Mouse (Mus musculus) hindbrain, embryonic 10.5 days (tissue): ENCODE results near the gene Klrb1c. TPM values are rescaled to one million over a fixed set of nuclear protein-coding genes. Genes with fewer than 3 reads are reported as not detected.
A peak's percentile ranks its signal among the peaks of the same experiment; 100 is the strongest.
"Not testable (repeated sequence)": the region's sequence is repeated elsewhere in the genome, so short reads cannot be mapped to it uniquely, and the experiment has no call there.

Source experiments
- DNase-seq: peaks from one replicate; pipeline ENCODE4 v3.0.0-alpha.2; 2017; ENCODE audit warnings: low spot score
- H3K27ac ChIP-seq: fragments of 300-500 bp; sonication (generic); 2 replicates; pipeline ENCODE4 v1.5.1; 2016; ENCODE audit warnings: mild to moderate bottlenecking, moderate library complexity
- H3K27me3 ChIP-seq: fragments of 300-500 bp; sonication (generic); 2 replicates; pipeline ENCODE4 v1.6.1; 2016; ENCODE audit warnings: mild to moderate bottlenecking; ENCODE audit not compliant: poor library complexity, insufficient read depth, severe bottlenecking
- H3K36me3 ChIP-seq: fragments of 300-500 bp; sonication (generic); 2 replicates; pipeline ENCODE4 v1.6.1; 2016; ENCODE audit warnings: mild to moderate bottlenecking, moderate library complexity
- H3K4me1 ChIP-seq: fragments of 300-500 bp; sonication (generic); replicated peaks from 2 replicates; pipeline ENCODE4 v1.6.1; 2016; ENCODE audit warnings: mild to moderate bottlenecking
- H3K4me3 ChIP-seq: fragments of 300-500 bp; sonication (generic); 2 replicates; pipeline ENCODE4 v1.5.1; 2016; ENCODE audit warnings: mild to moderate bottlenecking, moderate library complexity
- H3K9me3 ChIP-seq: fragments of 300-500 bp; sonication (generic); 2 replicates; pipeline ENCODE4 v1.6.1; 2016; ENCODE audit warnings: mild to moderate bottlenecking, moderate library complexity
- WGBS: fragments of 180-500 bp; shearing (Covaris S2); methylation state at CpG from one replicate; pipeline ENCODE4 v1.1.7; 2016; 5-methylcytosine and 5-hydroxymethylcytosine counted together
- polyA plus RNA-seq: library from polyadenylated mRNA; unstranded; fragments of >200 nt; fragmentation: Nextera tagmentation; extraction: Ambion mirVana; gene quantifications from 2 replicates; pipeline ENCODE4 v1.2.1, GENCODE M21; 2016

The Klrb1c gene
- polyA plus RNA-seq, 1 experiment from 2014 or later, result not detected

DNA sequence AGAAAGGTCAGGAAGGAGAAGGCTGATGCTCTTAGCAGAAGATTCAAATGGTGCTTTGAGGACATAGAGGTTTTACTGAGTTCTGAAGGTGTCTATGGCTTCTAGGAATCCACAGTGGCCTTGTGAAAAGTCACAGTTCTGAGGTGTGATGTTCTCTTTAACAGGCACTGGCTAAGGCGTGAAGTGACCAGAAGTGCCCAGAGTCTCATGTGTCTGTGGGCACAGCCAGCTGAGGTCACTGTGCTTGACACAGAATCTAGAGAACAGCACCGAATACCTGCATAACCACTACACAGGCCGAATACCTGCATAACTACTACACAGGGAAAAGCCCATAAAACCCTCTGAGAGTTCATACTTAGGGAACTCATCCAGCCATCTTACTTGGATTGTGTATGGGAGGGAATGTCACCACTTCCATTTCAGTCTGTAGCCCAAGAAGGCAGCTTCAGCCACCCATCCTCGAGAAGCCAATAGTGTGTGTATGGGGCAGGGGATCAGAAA is 1.5 kb upstream of the Klrb1c start:
- H3K36me3 ChIP-seq, H3K27ac ChIP-seq, DNase-seq, H3K27me3 ChIP-seq, H3K4me1 ChIP-seq, H3K9me3 ChIP-seq, H3K4me3 ChIP-seq: not testable (repeated sequence)
- WGBS, result 89% methylated on average over 4 of the region's 4 CpGs

DNA sequence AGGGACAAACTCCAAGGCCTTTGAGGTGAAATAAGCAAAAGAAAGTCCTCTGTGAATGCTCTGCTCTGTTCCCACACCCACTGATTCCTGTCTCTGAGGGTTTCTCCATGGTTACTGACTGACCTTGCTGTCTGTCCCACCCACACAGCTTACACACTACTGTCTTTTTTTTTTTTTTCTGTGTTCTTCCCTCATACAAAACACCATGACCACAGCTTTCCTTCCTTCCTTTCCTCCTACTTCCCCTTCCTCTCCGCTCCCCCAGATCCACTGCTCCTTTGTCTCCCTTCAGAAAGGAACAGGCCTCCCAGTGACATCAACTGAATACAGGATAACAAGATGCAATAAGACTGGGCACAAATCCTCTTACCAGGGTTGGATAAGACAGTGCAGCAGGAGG is 498 bp downstream of the Klrb1c start:
- H3K27me3 ChIP-seq, result no peaks in the 10 kb centered on the region
- 87% methylated on average over 1 of the region's 1 CpGs for WGBS
- no peaks in the 10 kb centered on the region for H3K36me3 ChIP-seq
- H3K4me3 ChIP-seq, result no peak overlapping the region
- no peaks in the 10 kb centered on the region for H3K9me3 ChIP-seq
- no peak overlapping the region for H3K27ac ChIP-seq
- DNase-seq, result no peak
- no peaks in the 10 kb centered on the region for H3K4me1 ChIP-seq

DNA sequence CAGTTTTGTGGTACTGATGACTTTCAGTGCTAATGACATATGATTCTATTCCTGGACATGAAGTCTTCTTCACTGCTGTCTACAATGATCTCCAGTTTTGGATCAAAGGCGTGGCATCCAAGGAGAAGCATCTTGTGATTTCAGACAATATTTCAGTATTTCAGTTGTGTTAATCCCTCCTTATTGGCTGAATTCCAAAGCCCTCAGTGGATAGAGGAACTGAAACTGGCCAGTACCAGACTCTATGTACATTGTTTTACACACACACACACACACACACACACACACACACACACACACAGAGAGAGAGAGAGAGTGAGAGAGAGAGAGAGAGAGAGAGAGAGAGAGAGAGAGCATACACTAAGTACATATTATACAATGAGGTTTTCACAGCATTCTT is 2.6 kb downstream of the Klrb1c start:
- not testable (repeated sequence) for H3K27ac ChIP-seq, H3K4me1 ChIP-seq, H3K9me3 ChIP-seq, H3K4me3 ChIP-seq, DNase-seq, H3K27me3 ChIP-seq, H3K36me3 ChIP-seq
- WGBS, result 91% methylated on average over 1 of the region's 1 CpGs

DNA sequence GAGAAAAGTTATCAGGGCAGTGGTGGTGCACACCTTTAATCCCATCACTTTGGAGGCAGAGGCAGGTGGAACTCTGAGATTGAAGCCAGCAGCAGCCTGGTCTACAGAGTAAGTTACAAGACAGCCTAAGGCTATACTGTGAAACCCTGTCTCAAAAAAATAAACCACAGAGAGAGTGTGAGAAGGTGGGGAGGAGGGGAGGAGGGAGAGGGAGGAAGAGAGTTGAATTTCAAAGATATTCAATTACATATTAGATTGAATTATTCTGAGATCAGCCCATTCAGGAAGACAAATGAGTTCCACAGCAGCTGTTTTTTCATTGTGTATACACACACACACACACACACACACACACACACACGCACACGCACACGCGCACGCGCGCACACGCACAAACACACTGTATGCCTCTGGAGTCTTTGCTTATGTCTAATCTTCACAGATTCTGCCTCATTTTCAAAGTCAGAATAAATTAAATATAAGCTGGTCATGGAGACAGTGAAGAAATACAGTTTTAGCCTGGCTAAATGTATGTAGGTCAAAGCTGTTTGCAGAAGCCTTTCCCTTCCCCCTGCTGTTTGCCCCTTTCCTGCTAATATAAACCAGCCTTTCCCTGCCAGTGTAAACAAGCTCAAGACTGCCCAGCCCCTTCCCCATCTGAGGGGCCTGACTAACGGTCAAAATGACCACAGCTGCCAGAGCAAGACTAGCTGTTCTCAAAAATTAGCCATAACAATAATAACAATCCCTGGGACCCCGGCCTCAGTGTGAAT is 19.3 kb downstream of the Klrb1c start:
- H3K9me3 ChIP-seq, result peaks cover 12% of the 10 kb centered on the region
- peak; percentile 33 for DNase-seq
- no peak overlapping the region for H3K27ac ChIP-seq
- no peak overlapping the region for H3K4me3 ChIP-seq
- 72% methylated on average over 10 of the region's 10 CpGs for WGBS
- H3K27me3 ChIP-seq, result no peaks in the 10 kb centered on the region
- no peaks in the 10 kb centered on the region for H3K36me3 ChIP-seq
- H3K4me1 ChIP-seq, result peaks cover 7% of the 10 kb centered on the region; the same call in 1 of the 2 replicates

DNA sequence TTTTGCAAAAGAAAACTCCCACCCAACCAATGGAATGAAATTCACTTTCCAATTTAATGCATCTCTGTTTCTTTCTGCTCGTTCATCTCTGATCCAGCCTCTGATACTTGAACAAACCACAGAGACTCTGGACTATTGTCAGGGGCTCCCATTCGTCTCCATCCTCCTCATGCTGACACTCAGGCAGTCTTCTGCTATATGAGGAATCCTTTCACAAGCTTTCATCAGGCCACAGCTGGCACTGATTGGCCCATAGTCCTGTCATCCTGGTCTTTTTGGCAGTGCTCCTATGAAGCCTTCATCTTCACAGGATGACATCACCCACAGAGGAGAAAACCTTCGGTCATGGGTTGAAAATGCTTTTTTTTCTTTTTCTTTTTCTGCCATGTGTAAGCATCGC is 21.0 kb downstream of the Klrb1c start:
- DNase-seq, result no peak
- Histone ChIP-seq H3K9me3 (peaks cover 1% of the 10 kb centered on the region), H3K36me3 (no peaks in the 10 kb centered on the region), H3K4me1 (peaks cover 14% of the 10 kb centered on the region; the same call in 1 of the 2 replicates), H3K4me3 (no peak overlapping the region), H3K27me3 (no peaks in the 10 kb centered on the region), H3K27ac (no peak overlapping the region)
- 83% methylated on average over 4 of the region's 4 CpGs for WGBS

DNA sequence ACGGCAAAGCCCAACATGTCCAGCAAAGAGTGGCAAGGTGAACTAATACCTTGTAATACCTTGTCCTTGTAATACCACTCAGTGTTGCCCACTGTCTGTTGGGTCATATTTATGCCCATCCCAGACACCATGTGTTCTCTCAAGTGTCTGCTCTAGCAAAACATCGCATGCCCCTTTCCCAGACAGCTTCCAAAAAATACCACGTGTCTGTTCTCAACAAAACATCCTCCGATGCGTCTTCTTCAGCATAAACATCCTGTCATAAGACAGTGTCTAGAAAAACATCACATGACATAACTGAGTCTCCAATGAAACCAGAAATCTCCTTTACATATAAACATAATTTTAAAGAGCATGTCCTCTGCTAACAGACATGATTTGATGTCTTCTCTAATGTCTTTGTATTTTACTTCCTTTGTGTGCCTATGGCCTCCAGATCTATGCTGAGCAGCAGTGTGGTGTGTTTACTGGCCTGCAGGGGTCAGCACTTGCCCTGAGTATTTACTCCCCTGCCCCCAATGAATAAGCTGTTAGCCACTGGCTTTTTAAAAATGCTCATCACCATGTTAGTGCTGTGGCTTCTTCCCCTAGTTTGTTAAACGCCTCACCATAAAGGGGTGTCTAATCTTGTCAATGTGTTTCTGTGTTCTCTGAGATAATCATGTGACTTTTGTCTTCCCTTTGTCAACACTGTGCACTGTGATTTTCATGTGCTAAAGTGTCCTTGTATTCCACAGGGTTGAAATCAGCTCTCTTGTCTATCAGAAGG is 22.3 kb downstream of the Klrb1c start:
- peaks cover 15% of the 10 kb centered on the region; the same call in 1 of the 2 replicates for H3K4me1 ChIP-seq
- H3K27ac ChIP-seq, result peak overlapping the region; percentile 50
- not testable (repeated sequence) for H3K9me3 ChIP-seq, H3K27me3 ChIP-seq, H3K36me3 ChIP-seq, H3K4me3 ChIP-seq
- peak; percentile 50 for DNase-seq
- 67% methylated on average over 6 of the region's 6 CpGs for WGBS

DNA sequence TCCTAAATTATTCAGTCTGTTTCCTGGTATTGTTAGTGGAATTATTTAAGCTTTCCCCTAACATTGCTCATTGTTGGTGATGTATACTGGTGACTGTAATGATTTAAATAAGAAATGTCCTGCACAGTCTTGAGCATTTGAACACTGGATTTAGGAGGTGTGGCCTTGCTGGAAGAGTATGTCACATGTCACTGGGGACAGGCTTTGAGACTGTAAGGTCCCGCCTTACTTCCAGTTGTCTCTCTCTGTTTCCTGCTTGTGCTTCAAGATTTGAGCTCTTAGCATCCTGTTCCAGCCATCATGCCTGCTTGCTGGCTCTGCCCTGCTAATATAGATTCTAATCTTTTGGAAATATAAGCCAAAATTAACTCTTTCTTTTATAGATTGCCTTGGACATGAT is 23.8 kb downstream of the Klrb1c start:
- H3K9me3 ChIP-seq, result no peaks in the 10 kb centered on the region
- WGBS, result 80% methylated on average over 1 of the region's 1 CpGs
- H3K27ac ChIP-seq, result no peak overlapping the region
- no peaks in the 10 kb centered on the region for H3K27me3 ChIP-seq
- no peak overlapping the region for H3K4me3 ChIP-seq
- H3K4me1 ChIP-seq, result peaks cover 17% of the 10 kb centered on the region; the same call in 1 of the 2 replicates
- no peaks in the 10 kb centered on the region for H3K36me3 ChIP-seq
- DNase-seq, result no peak

DNA sequence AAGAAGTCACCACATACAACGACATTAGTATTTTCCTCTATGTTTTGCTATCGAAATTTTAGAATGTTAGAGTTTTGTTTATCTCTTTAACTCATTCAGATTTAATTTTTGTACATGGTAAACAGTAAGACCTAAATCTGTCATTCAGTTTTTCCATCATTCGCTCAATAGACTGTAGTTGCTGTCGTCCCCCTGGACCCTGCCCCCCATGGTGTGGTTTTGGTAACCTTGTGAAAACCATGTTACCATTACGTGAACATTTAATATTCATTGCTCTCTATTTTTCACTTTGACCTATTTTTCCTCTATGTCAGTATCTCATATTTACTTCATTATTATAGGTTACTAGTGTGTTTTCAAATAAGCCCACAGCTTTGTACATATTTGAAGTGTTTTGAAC is 24.4 kb downstream of the Klrb1c start:
- Histone ChIP-seq H3K9me3 (no peaks in the 10 kb centered on the region), H3K36me3 (no peaks in the 10 kb centered on the region), H3K27ac (peak overlapping the region; percentile 56; the same call in 1 of the 2 replicates), H3K4me3 (peak overlapping the region; percentile 61), H3K4me1 (peaks cover 15% of the 10 kb centered on the region; the same call in 1 of the 2 replicates), H3K27me3 (no peaks in the 10 kb centered on the region)
- DNase-seq, result no peak
- 22% methylated on average over 5 of the region's 5 CpGs for WGBS

DNA sequence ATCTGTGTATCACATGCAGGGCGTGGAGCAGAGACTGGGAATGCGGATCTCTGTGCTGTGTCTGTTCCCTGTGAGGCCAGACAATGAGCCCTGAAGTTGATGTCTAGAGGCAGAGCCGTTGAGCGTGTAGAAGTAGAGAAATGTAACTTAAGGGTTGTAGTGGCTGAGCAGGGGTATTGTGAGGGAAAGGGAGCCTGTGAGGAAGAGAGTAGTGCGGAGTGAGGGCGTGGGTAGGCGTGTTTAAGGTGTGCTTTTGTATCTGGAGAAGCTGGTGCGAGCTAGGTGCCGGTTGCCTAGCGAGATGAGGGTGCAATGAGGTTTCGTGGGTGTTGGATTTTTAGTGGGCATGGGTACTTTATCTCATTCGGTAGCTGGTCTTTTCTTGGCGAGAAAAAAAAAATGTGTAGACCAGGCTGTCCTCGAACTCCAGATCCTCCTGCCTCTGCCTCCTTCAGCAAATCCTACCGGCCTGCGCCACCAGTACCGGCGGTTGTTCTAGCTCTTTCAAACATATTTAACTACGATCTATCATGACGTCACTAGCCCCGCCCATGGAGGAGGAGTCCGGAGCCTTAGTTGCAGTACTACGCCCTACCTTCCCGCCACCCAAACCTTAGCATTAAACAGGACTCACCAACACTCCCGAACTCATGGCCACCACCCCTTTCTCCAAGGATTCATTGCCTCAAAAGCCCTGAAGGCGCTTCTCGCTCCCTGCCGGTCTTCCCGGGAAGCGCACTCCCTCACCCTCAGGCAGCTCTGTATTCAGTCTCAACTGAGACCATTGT is 25.1 kb downstream of the Klrb1c start:
- Histone ChIP-seq H3K9me3 (no peaks in the 10 kb centered on the region), H3K27me3 (no peaks in the 10 kb centered on the region), H3K36me3 (no peaks in the 10 kb centered on the region), H3K4me3 (peak overlapping the region; percentile 61), H3K4me1 (peaks cover 18% of the 10 kb centered on the region; the same call in 1 of the 2 replicates), H3K27ac (peak overlapping the region; percentile 83)
- 2% methylated on average over 30 of the region's 30 CpGs for WGBS
- peak; percentile 97 for DNase-seq

DNA sequence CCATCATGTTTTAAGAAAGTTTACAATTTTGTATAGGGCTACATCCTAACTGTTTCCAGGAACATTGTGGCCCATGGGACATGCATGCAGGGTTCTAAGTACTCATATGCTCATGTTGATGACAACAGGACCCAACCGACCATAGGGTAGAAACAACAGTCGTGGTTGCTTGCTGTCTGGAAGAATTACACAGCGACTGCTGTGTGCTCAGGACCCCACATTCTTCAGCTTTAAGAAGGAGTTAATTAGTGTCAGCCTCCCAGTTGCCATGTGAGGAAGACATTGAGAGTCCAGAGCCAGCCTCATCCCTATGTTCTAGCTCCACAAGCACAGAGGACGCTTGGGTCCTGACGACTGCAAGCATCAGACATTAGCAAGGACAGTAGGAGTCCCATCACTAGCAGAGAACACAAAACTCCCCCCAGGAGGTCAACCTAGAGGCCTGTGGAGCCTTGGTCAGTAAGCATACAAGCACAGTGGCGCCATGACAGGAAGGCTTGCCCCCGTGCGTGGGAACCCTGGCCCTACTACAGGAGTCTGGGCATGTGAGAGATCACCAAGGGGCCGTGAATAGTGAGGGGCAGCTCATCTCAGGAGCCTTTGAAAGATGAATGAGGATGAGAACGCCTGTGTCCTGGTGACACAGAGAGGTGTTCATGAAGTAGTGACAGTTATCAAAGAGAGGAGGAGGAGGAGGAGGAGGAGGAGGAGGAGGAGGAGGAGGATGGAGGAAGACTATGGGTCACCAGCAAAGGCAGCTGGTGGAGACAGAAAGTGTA is 25.9 kb downstream of the Klrb1c start:
- peak overlapping the region; percentile 83 for H3K27ac ChIP-seq
- 76% methylated on average over 10 of the region's 10 CpGs for WGBS

DNA sequence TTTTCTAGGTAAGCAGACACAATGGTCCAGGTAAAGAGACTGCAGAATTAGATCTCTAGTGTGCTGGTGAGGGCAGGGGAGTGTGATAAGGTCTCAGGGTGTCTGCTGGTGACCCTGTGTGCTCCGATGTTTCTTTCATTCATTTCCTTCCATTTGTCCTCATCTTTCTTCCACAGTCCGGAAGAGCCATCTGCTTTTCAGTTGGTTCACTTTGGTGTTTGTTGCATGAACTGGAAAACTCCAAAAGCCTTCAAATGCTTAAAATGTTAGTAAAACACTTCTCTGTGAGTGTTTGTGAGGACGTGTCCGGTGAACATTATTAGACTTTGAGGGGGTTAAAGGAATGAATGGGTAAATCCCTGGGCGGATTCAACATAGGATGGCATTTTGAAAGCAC is 27.9 kb downstream of the Klrb1c start:
- H3K36me3 ChIP-seq, result no peaks in the 10 kb centered on the region
- H3K4me1 ChIP-seq, result peaks cover 15% of the 10 kb centered on the region; the same call in 1 of the 2 replicates
- no peaks in the 10 kb centered on the region for H3K9me3 ChIP-seq
- DNase-seq, result no peak
- WGBS, result 44% methylated on average over 5 of the region's 5 CpGs
- H3K27ac ChIP-seq, result no peak overlapping the region
- no peaks in the 10 kb centered on the region for H3K27me3 ChIP-seq
- peak overlapping the region; percentile 63 for H3K4me3 ChIP-seq

More for the DNA sequence above, 25.9 kb downstream of the Klrb1c start:
- Histone ChIP-seq H3K4me1 (peaks cover 18% of the 10 kb centered on the region; the same call in 1 of the 2 replicates), H3K4me3 (peak overlapping the region; percentile 61)
- DNase-seq, H3K36me3 ChIP-seq, H3K27me3 ChIP-seq, H3K9me3 ChIP-seq: not testable (repeated sequence)
